Mouse (Mus musculus): ENCODE data around the gene Zfp426. TPM values are rescaled to one million over a fixed set of nuclear protein-coding genes. Genes with fewer than 3 reads are reported as not detected.
A peak's percentile ranks its signal among the peaks of the same experiment; 100 is the strongest.

The Zfp426 gene
- polyA plus RNA-seq, 1 experiment, result 3.2 TPM

GRCm38 (mm10) chr9:20459377-20460317, 32.9 kb downstream of the Zfp426 start, which contains the start of gene Zfp26:
Zfp26 (minus strand) TSS chr9:20460162.
- H3K4me1 ChIP-seq (ENCODE audit: control insufficient read depth, insufficient read depth, insufficient read length), result peaks cover 2% of the 10 kb centered on the region; the same call in 1 of the 2 replicates
- peak; percentile 58 to 73 for DNase-seq (ENCODE audit: low read depth in 1 of 2, low spot score in 2 of 2)
- under 1% methylated on average over 48 of the region's 48 CpGs for WGBS
- peak within 1 kb of the TSS; percentile 83 for H3K4me3 ChIP-seq (ENCODE audit: extremely low read depth, insufficient read depth, insufficient read length)
- TF ChIP-seq POLR2A (IDR thresholded peaks at IDR 0.05; ENCODE audit: low read depth, low read length), result peak; percentile 3; the same call in 1 of the 2 replicates
- no peak for TF ChIP-seq CTCF (IDR thresholded peaks at IDR 0.05; ENCODE audit: extremely low read depth, insufficient read depth, insufficient read length, insufficient replicate concordance)
- H3K27me3 ChIP-seq (ENCODE audit: control insufficient read depth, insufficient read depth, low read length), result no peaks in the 10 kb centered on the region
- peaks cover 11% of the 10 kb centered on the region for H3K36me3 ChIP-seq (ENCODE audit: control insufficient read depth, insufficient read depth, low read length)
- H3K27ac ChIP-seq (ENCODE audit: insufficient read depth, low read length), result peak within 1 kb of the TSS; percentile 81

- no peak for DNase-seq (ENCODE audit: low read depth in 1 of 2, low spot score in 2 of 2)
- Histone ChIP-seq H3K27me3 (ENCODE audit: control insufficient read depth, insufficient read depth, low read length) (no peaks in the 10 kb centered on the region), H3K4me3 (ENCODE audit: extremely low read depth, insufficient read depth, insufficient read length) (no peak overlapping the region), H3K36me3 (ENCODE audit: control insufficient read depth, insufficient read depth, low read length) (peaks cover 17% of the 10 kb centered on the region), H3K4me1 (ENCODE audit: control insufficient read depth, insufficient read depth, insufficient read length) (no peaks in the 10 kb centered on the region), H3K27ac (ENCODE audit: insufficient read depth, low read length) (no peak overlapping the region)
- 95% methylated on average over 4 of the region's 4 CpGs for WGBS
- TF ChIP-seq POLR2A (IDR thresholded peaks at IDR 0.05; ENCODE audit: low read depth, low read length) (no peak), CTCF (IDR thresholded peaks at IDR 0.05; ENCODE audit: extremely low read depth, insufficient read depth, insufficient read length, insufficient replicate concordance) (no peak)
These were observed 38.9 kb downstream of the Zfp426 start for GRCm38 (mm10) chr9:20453647-20454046.

- no peaks in the 10 kb centered on the region for H3K27me3 ChIP-seq (ENCODE audit: control insufficient read depth, insufficient read depth, low read length)
- DNase-seq (ENCODE audit: low read depth in 1 of 2, low spot score in 2 of 2), result no peak
- no peak overlapping the region for H3K4me3 ChIP-seq (ENCODE audit: extremely low read depth, insufficient read depth, insufficient read length)
- H3K4me1 ChIP-seq (ENCODE audit: control insufficient read depth, insufficient read depth, insufficient read length), result no peaks in the 10 kb centered on the region
- no peak overlapping the region for H3K27ac ChIP-seq (ENCODE audit: insufficient read depth, low read length)
- H3K36me3 ChIP-seq (ENCODE audit: control insufficient read depth, insufficient read depth, low read length), result peaks cover 15% of the 10 kb centered on the region
- TF ChIP-seq CTCF (IDR thresholded peaks at IDR 0.05; ENCODE audit: extremely low read depth, insufficient read depth, insufficient read length, insufficient replicate concordance) (no peak), POLR2A (IDR thresholded peaks at IDR 0.05; ENCODE audit: low read depth, low read length) (no peak)
- WGBS, result 100% methylated on average over 1 of the region's 1 CpGs
These were observed 41.1 kb downstream of the Zfp426 start for GRCm38 (mm10) chr9:20451493-20451892.

- Histone ChIP-seq H3K27me3 (ENCODE audit: control insufficient read depth, insufficient read depth, low read length) (no peaks in the 10 kb centered on the region), H3K27ac (ENCODE audit: insufficient read depth, low read length) (no peak overlapping the region), H3K4me3 (ENCODE audit: extremely low read depth, insufficient read depth, insufficient read length) (no peak overlapping the region), H3K4me1 (ENCODE audit: control insufficient read depth, insufficient read depth, insufficient read length) (no peaks in the 10 kb centered on the region), H3K36me3 (ENCODE audit: control insufficient read depth, insufficient read depth, low read length) (peaks cover 49% of the 10 kb centered on the region)
- TF ChIP-seq POLR2A (IDR thresholded peaks at IDR 0.05; ENCODE audit: low read depth, low read length), result no peak
- 95% methylated on average over 4 of the region's 4 CpGs for WGBS
- DNase-seq (ENCODE audit: low read depth in 1 of 2, low spot score in 2 of 2), result no peak
These were observed 49.3 kb downstream of the Zfp426 start for GRCm38 (mm10) chr9:20443183-20443783.

- TF ChIP-seq POLR2A (IDR thresholded peaks at IDR 0.05; ENCODE audit: low read depth, low read length) (no peak), CTCF (IDR thresholded peaks at IDR 0.05; ENCODE audit: extremely low read depth, insufficient read depth, insufficient read length, insufficient replicate concordance) (no peak)
- no peak overlapping the region for H3K27ac ChIP-seq (ENCODE audit: insufficient read depth, low read length)
- no peaks in the 10 kb centered on the region for H3K4me1 ChIP-seq (ENCODE audit: control insufficient read depth, insufficient read depth, insufficient read length)
- DNase-seq (ENCODE audit: low read depth in 1 of 2, low spot score in 2 of 2), result no peak
- H3K4me3 ChIP-seq (ENCODE audit: extremely low read depth, insufficient read depth, insufficient read length), result no peak overlapping the region
- no peaks in the 10 kb centered on the region for H3K36me3 ChIP-seq (ENCODE audit: control insufficient read depth, insufficient read depth, low read length)
- WGBS, result 89% methylated on average over 3 of the region's 3 CpGs
- H3K27me3 ChIP-seq (ENCODE audit: control insufficient read depth, insufficient read depth, low read length), result no peaks in the 10 kb centered on the region
These were observed 62.5 kb downstream of the Zfp426 start for GRCm38 (mm10) chr9:20430004-20430403.

Other genes starting within 250 kb of the Zfp426 start
- not detected in 2 replicates for gene Olfr39, start 210.4 kb downstream of the Zfp426 start, polyA plus RNA-seq (2012; rRNA removed)
- gene Olfr873, start 194.2 kb downstream of the Zfp426 start, polyA plus RNA-seq (2012; rRNA removed), result not detected in 2 replicates
- not detected in 2 replicates for gene Olfr18, start 156.7 kb downstream of the Zfp426 start, polyA plus RNA-seq (2012; rRNA removed)
- gene Zfp560, start 107.6 kb downstream of the Zfp426 start, polyA plus RNA-seq (2012; rRNA removed), result 1.2 and 1.7 TPM in 2 replicates
- 1.4 TPM in 2 replicates for gene Zfp26, start 32.6 kb downstream of the Zfp426 start, polyA plus RNA-seq (2012; rRNA removed)
- gene Zfp266, start 28.7 kb upstream of the Zfp426 start, polyA plus RNA-seq (2012; rRNA removed), result 1.9 and 2.1 TPM in 2 replicates
- gene Zfp846, start 88.5 kb upstream of the Zfp426 start, polyA plus RNA-seq (2012; rRNA removed), result 0.82 and 1.1 TPM in 2 replicates
- 96.6 and 178 TPM in 2 replicates for gene Ubl5, start 150.1 kb upstream of the Zfp426 start, polyA plus RNA-seq (2012; rRNA removed)
- gene Fbxl12, start 152.0 kb upstream of the Zfp426 start, polyA plus RNA-seq (2012; rRNA removed), result 82.2 and 105 TPM in 2 replicates
- 11.3 and 12.0 TPM in 2 replicates for gene Pin1, start 159.3 kb upstream of the Zfp426 start, polyA plus RNA-seq (2012; rRNA removed)

Data from spleen, adult 2 months (tissue).